In genomic region chr17:24173423-24173822, GRCm38 (mm10) we compare ENCODE assay signal across 9 mouse cellular contexts. TPM values are rescaled to one million over a fixed set of nuclear protein-coding genes. Genes with fewer than 3 reads are reported as not detected.
DNase-seq lines count a peak whose midpoint lies in the region; ATAC-seq and TF ChIP-seq lines count a peak whose summit lies in the region.
"Had no signal": no experiment of that assay in that cellular context is flagged by ENCODE, and none has a peak within 500 bp of the region (broad histone marks: within the 10 kb centered on the region; RNA-seq: fewer than 3 reads in every experiment).

No protein-coding gene starts in this region.

- TF ChIP-seq CTCF in CH12.LX (conservative IDR thresholded peaks at IDR 0.05 in 1 of 2, IDR thresholded peaks at IDR 0.05 in 1 of 2; ENCODE audit: low read depth in 2 of 2, low read length in 2 of 2), result peak; percentile 91 to 93
- TF ChIP-seq CTCF in stomach, postnatal 0 days (IDR thresholded peaks at IDR 0.05; ENCODE audit: low read depth), result peak; percentile 95

- no peak overlapping the region for H3K27ac ChIP-seq in hindbrain, embryonic 10.5 days
- H3K27ac ChIP-seq in hindbrain, embryonic 13.5 days, result no peak overlapping the region; the same call in 1 of the 2 replicates
- H3K27ac ChIP-seq in CH12.LX (ENCODE audit: insufficient read depth, low read depth), result no peak overlapping the region
- no peak overlapping the region for H3K27ac ChIP-seq in stomach, postnatal 0 days (replicated peaks)
- H3K27ac ChIP-seq: lung, embryonic 15.5 days had no signal

- ATAC-seq in hindbrain, embryonic 13.5 days (ENCODE audit: low FRiP score), result no peak
- ATAC-seq in frontal cortex, adult (ENCODE audit: low TSS enrichment), result 0 out of 2 replicates have a peak, but pooled peaks have one; percentile 20
- peak; percentile 51 for ATAC-seq in megakaryocyte progenitor cell, adult 5-6 weeks (replicated peaks; ENCODE audit: poor library complexity)
- ATAC-seq in stomach, postnatal 0 days (ENCODE audit: low FRiP score, low TSS enrichment), result no peak

- no peak overlapping the region for H3K4me2 ChIP-seq in hindbrain, embryonic 13.5 days
- H3K4me2 ChIP-seq in CH12.LX (ENCODE audit: insufficient read depth, low read depth, poor library complexity, severe bottlenecking), result no peak overlapping the region
- H3K4me2 ChIP-seq in stomach, postnatal 0 days (replicated peaks; ENCODE audit: low read depth), result no peak overlapping the region
- H3K4me2 ChIP-seq: lung, embryonic 15.5 days had no signal

- dilution Hi-C loops in CH12.LX (cut with MboI; ENCODE audit: extremely low pct_ligation_motif_present, extremely low pct_unique_long_range_greater_than_20kb, low sequenced_read_pairs), result no loop called here

- H3K27me3 ChIP-seq in hindbrain, embryonic 10.5 days (ENCODE audit: insufficient read depth, poor library complexity, severe bottlenecking), result no peaks in the 10 kb centered on the region
- H3K27me3 ChIP-seq in hindbrain, embryonic 13.5 days, result 0 out of 2 replicates have a peak, but pooled peaks cover 7% of the 10 kb centered on the region
- H3K27me3 ChIP-seq in CH12.LX (replicated peaks), result no peaks in the 10 kb centered on the region
- no peaks in the 10 kb centered on the region for H3K27me3 ChIP-seq in stomach, postnatal 0 days (ENCODE audit: control insufficient read depth, insufficient read depth, low read length)
- H3K27me3 ChIP-seq: lung, embryonic 15.5 days had no signal

- in situ Hi-C loops in CH12.LX (cut with MboI; ENCODE audit: low pct_ligation_motif_present, low pct_unique_long_range_greater_than_20kb, low sequenced_read_pairs), result no loop called here

- DNase-seq in hindbrain, embryonic 10.5 days (ENCODE audit: low spot score), result peak; percentile 61
- peak; percentile 71 for DNase-seq in CH12.LX (ENCODE audit: extremely low read depth)
- DNase-seq in c-Kit-positive CD71-negative TER-119-negative erythroid progenitor cells, embryonic 14.5 days (ENCODE audit: low read depth), result peak; percentile 57
- DNase-seq in layer of hippocampus, adult 9-10 months (ENCODE audit: low spot score), result peak; percentile 79
- peak; percentile 61 for DNase-seq in stomach, postnatal 0 days (ENCODE audit: low spot score)

- WGBS in hindbrain, embryonic 10.5 days, result 3% methylated on average over 3 of the region's 3 CpGs
- 7% methylated on average over 3 of the region's 3 CpGs for WGBS in hindbrain, embryonic 13.5 days
- WGBS in stomach, postnatal 0 days, result 1% methylated on average over 3 of the region's 3 CpGs

- peaks cover 8% of the 10 kb centered on the region for H3K4me1 ChIP-seq in hindbrain, embryonic 10.5 days (replicated peaks)
- H3K4me1 ChIP-seq in hindbrain, embryonic 13.5 days (replicated peaks), result peaks cover 11% of the 10 kb centered on the region
- H3K4me1 ChIP-seq in CH12.LX (ENCODE audit: control insufficient read depth in 1 of 2, insufficient read depth in 2 of 2), result peaks cover 13 to 33% of the 10 kb centered on the region in 2 experiments
- H3K4me1 ChIP-seq in stomach, postnatal 0 days (replicated peaks; ENCODE audit: control insufficient read depth, insufficient read depth), result no peaks in the 10 kb centered on the region

- peak; percentile 84 for TF ChIP-seq RAD21 in CH12.LX (IDR thresholded peaks at IDR 0.05; ENCODE audit: low read depth, low read length)

- H3K9ac ChIP-seq in hindbrain, embryonic 13.5 days, result no peak overlapping the region
- no peak overlapping the region for H3K9ac ChIP-seq in CH12.LX (ENCODE audit: insufficient read depth, low read depth)
- no peak overlapping the region for H3K9ac ChIP-seq in stomach, postnatal 0 days (ENCODE audit: low read length)
- H3K9ac ChIP-seq: lung, embryonic 15.5 days had no signal

- TF ChIP-seq POLR2A in CH12.LX (IDR thresholded peaks at IDR 0.05; ENCODE audit: low read depth, low read length), result no peak

- peaks cover 6% of the 10 kb centered on the region for H3K79me2 ChIP-seq in CH12.LX (replicated peaks; ENCODE audit: control insufficient read depth, extremely low read depth, insufficient read depth, poor library complexity, severe bottlenecking)

- H3K36me3 ChIP-seq in hindbrain, embryonic 10.5 days, result no peaks in the 10 kb centered on the region
- H3K36me3 ChIP-seq in hindbrain, embryonic 13.5 days, result no peaks in the 10 kb centered on the region
- no peaks in the 10 kb centered on the region for H3K36me3 ChIP-seq in CH12.LX (replicated peaks in 1 of 2; ENCODE audit: control insufficient read depth in 1 of 2, insufficient read depth in 1 of 2, low read length in 1 of 2)
- H3K36me3 ChIP-seq in stomach, postnatal 0 days (ENCODE audit: control insufficient read depth, insufficient read depth, low read length), result no peaks in the 10 kb centered on the region
- H3K36me3 ChIP-seq: lung, embryonic 15.5 days had no signal

- no peak overlapping the region for H3K4me3 ChIP-seq in hindbrain, embryonic 10.5 days
- no peak overlapping the region for H3K4me3 ChIP-seq in hindbrain, embryonic 13.5 days
- no peak overlapping the region for H3K4me3 ChIP-seq in CH12.LX (replicated peaks in 1 of 3; ENCODE audit: low read depth in 2 of 3, low read length in 2 of 3, poor library complexity in 1 of 3)
- no peak overlapping the region for H3K4me3 ChIP-seq in stomach, postnatal 0 days (ENCODE audit: low read depth, low read length)
- H3K4me3 ChIP-seq: lung, embryonic 15.5 days had no signal

- no peaks in the 10 kb centered on the region for H3K9me3 ChIP-seq in hindbrain, embryonic 10.5 days
- no peaks in the 10 kb centered on the region for H3K9me3 ChIP-seq in hindbrain, embryonic 13.5 days
- H3K9me3 ChIP-seq in CH12.LX (replicated peaks; ENCODE audit: low read length), result no peaks in the 10 kb centered on the region
- H3K9me3 ChIP-seq in stomach, postnatal 0 days (ENCODE audit: control insufficient read depth, low read length), result no peaks in the 10 kb centered on the region
- H3K9me3 ChIP-seq: lung, embryonic 15.5 days had no signal

- TF ChIP-seq EP300 in CH12.LX (IDR thresholded peaks at IDR 0.05; ENCODE audit: low read length), result no peak
- TF ChIP-seq EP300 in stomach, postnatal 0 days (optimal IDR thresholded peaks at IDR 0.05), result no peak

TF ChIP-seq in CH12.LX, 34 proteins besides CTCF, POLR2A, EP300 and RAD21:
- TF ChIP-seq PAX5 (IDR thresholded peaks at IDR 0.05; ENCODE audit: low read length) (no peak), SMC3 (IDR thresholded peaks at IDR 0.05; ENCODE audit: low read depth, low read length) (peak; percentile 75)

RNA-seq across cellular contexts. Expression of gene Atp6v0c, which starts 3.9 kb away (rescaled TPM):
- polyA plus RNA-seq in hindbrain, embryonic 10.5 days (2016; fragmentation: Nextera tagmentation; extraction: Ambion mirVana), result 488 and 579 TPM in 2 replicates
- 1,028 and 1,039 TPM in 2 replicates for polyA plus RNA-seq in hindbrain, embryonic 13.5 days (2015; fragmentation: Nextera tagmentation; extraction: Ambion mirVana)
- total RNA-seq in CH12.LX (2012; rRNA removed) (79.4 and 83.2 TPM in 2 replicates), CH12.LX (2014; rRNA removed) (41.8 and 49.1 TPM in 2 replicates)
- polyA plus RNA-seq in CH12.LX (2012; ENCODE audit: insufficient read length, low read depth), result 317 and 407 TPM in 2 replicates
- 405 and 437 TPM in 2 replicates for total RNA-seq in megakaryocyte progenitor cell, adult 5-6 weeks (2015)
- 109 and 145 TPM in 2 replicates for total RNA-seq in megakaryocyte progenitor cell, adult 5-6 weeks (2017)
- polyA plus RNA-seq in stomach, postnatal 0 days (2015; fragmentation: Nextera tagmentation; extraction: Ambion mirVana), result 608 and 627 TPM in 2 replicates

RNA-seq across cellular contexts. Expression of gene Amdhd2, which starts 9.9 kb away (rescaled TPM):
- polyA plus RNA-seq in hindbrain, embryonic 10.5 days (2016; fragmentation: Nextera tagmentation; extraction: Ambion mirVana), result 42.9 and 50.0 TPM in 2 replicates
- polyA plus RNA-seq in hindbrain, embryonic 13.5 days (2015; fragmentation: Nextera tagmentation; extraction: Ambion mirVana), result 36.8 and 37.4 TPM in 2 replicates
- total RNA-seq in CH12.LX (2012; rRNA removed) (0.59 and 0.64 TPM in 2 replicates), CH12.LX (2014; rRNA removed) (not detected in 2 replicates)
- polyA plus RNA-seq in CH12.LX (2012; ENCODE audit: insufficient read length, low read depth), result not detected in 2 replicates
- 21.9 and 33.7 TPM in 2 replicates for total RNA-seq in megakaryocyte progenitor cell, adult 5-6 weeks (2015)
- total RNA-seq in megakaryocyte progenitor cell, adult 5-6 weeks (2017), result 65.1 and 65.5 TPM in 2 replicates
- polyA plus RNA-seq in stomach, postnatal 0 days (2015; fragmentation: Nextera tagmentation; extraction: Ambion mirVana), result 20.5 and 21.7 TPM in 2 replicates

RNA-seq across cellular contexts. Expression of gene Pdpk1, which starts 22.7 kb away (rescaled TPM):
- polyA plus RNA-seq in hindbrain, embryonic 10.5 days (2016; fragmentation: Nextera tagmentation; extraction: Ambion mirVana), result 30.4 and 32.9 TPM in 2 replicates
- polyA plus RNA-seq in hindbrain, embryonic 13.5 days (2015; fragmentation: Nextera tagmentation; extraction: Ambion mirVana), result 64.5 and 68.6 TPM in 2 replicates
- total RNA-seq in CH12.LX (2012; rRNA removed), result 15.3 and 15.9 TPM in 2 replicates
- 16.7 and 17.0 TPM in 2 replicates for total RNA-seq in CH12.LX (2014; rRNA removed)
- polyA plus RNA-seq in CH12.LX (2012; ENCODE audit: insufficient read length, low read depth), result 9.6 and 12.2 TPM in 2 replicates
- 33.3 and 36.3 TPM in 2 replicates for total RNA-seq in megakaryocyte progenitor cell, adult 5-6 weeks (2015)
- total RNA-seq in megakaryocyte progenitor cell, adult 5-6 weeks (2017), result 41.1 and 49.5 TPM in 2 replicates
- 26.7 and 28.0 TPM in 2 replicates for polyA plus RNA-seq in stomach, postnatal 0 days (2015; fragmentation: Nextera tagmentation; extraction: Ambion mirVana)

RNA-seq across cellular contexts. Expression of gene Tbc1d24, which starts 31.9 kb away (rescaled TPM):
- 6.0 and 6.4 TPM in 2 replicates for polyA plus RNA-seq in hindbrain, embryonic 10.5 days (2016; fragmentation: Nextera tagmentation; extraction: Ambion mirVana)
- polyA plus RNA-seq in hindbrain, embryonic 13.5 days (2015; fragmentation: Nextera tagmentation; extraction: Ambion mirVana), result 24.4 and 25.5 TPM in 2 replicates
- total RNA-seq in CH12.LX (2012; rRNA removed), result 4.2 and 4.8 TPM in 2 replicates
- 3.5 and 4.5 TPM in 2 replicates for total RNA-seq in CH12.LX (2014; rRNA removed)
- polyA plus RNA-seq in CH12.LX (2012; ENCODE audit: insufficient read length, low read depth), result 5.8 and 6.6 TPM in 2 replicates
- 3.6 and 6.4 TPM in 2 replicates for total RNA-seq in megakaryocyte progenitor cell, adult 5-6 weeks (2015)
- 6.4 and 6.6 TPM in 2 replicates for total RNA-seq in megakaryocyte progenitor cell, adult 5-6 weeks (2017)
- polyA plus RNA-seq in stomach, postnatal 0 days (2015; fragmentation: Nextera tagmentation; extraction: Ambion mirVana), result 1.4 and 1.5 TPM in 2 replicates

RNA-seq across cellular contexts. Expression of gene Ntn3, which starts 35.9 kb away (rescaled TPM):
- polyA plus RNA-seq in hindbrain, embryonic 10.5 days (2016; fragmentation: Nextera tagmentation; extraction: Ambion mirVana), result 4.8 and 7.3 TPM in 2 replicates
- 4.2 and 5.2 TPM in 2 replicates for polyA plus RNA-seq in hindbrain, embryonic 13.5 days (2015; fragmentation: Nextera tagmentation; extraction: Ambion mirVana)
- total RNA-seq in CH12.LX (2012; rRNA removed) (0.08 TPM in 2 replicates), CH12.LX (2014; rRNA removed) (not detected in 2 replicates)
- 0.10 TPM in 1 of 2 replicates, not detected in the other for polyA plus RNA-seq in CH12.LX (2012; ENCODE audit: insufficient read length, low read depth)
- total RNA-seq in megakaryocyte progenitor cell, adult 5-6 weeks (2015), result 0.15 TPM in 1 of 2 replicates, not detected in the other
- total RNA-seq in megakaryocyte progenitor cell, adult 5-6 weeks (2017), result 0.12 and 0.30 TPM in 2 replicates
- 2.8 and 3.1 TPM in 2 replicates for polyA plus RNA-seq in stomach, postnatal 0 days (2015; fragmentation: Nextera tagmentation; extraction: Ambion mirVana)

Comparison
In these comparisons a context has a peak if more than half of its experiments do, and no peak if none do; other contexts are left out.
1. ATAC-seq: peak in frontal cortex, adult (single experiment) and megakaryocyte progenitor cell, adult 5-6 weeks (single experiment); none in hindbrain, embryonic 13.5 days (single experiment) and stomach, postnatal 0 days (single experiment).
2. RNA of gene Amdhd2, which starts 9.9 kb away (polyA plus RNA-seq): 42.9 to 50.0 TPM in hindbrain, embryonic 10.5 days, 36.8 to 37.4 TPM in hindbrain, embryonic 13.5 days and 20.5 to 21.7 TPM in stomach, postnatal 0 days; not detected in CH12.LX; every median in the first group is over 10 times any median in the second.
3. Peak in every context shown above with its lines, with median percentiles within 50 percentile points of each other: DNase-seq.